Mouse (Mus musculus): ENCODE data around the gene Nkain4. TPM values are rescaled to one million over a fixed set of nuclear protein-coding genes. Genes with fewer than 3 reads are reported as not detected.

Gene Nkain4
- polyA plus RNA-seq, 1 experiment: 3.7 TPM

DNA sequence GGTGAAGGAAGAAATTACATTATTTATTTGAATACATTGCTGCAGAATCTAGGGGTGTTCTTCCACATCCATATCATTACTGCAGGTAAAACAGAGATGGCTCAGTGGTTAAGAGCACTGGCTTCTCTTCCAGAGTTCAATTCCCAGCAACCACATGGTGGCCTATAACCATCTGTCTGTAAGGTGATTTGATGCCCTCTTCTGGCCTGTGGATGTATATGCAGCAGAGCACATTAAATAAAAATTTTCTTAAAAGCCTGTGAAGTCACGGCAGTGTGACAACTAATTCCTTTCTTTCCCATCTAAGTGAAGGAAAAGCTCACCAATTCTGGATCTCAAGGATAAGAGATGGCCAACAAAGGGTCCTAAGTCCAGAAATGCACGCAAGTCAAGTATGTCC, 52.4 kb downstream of the Nkain4 start:
- no peaks in the 10 kb centered on the region for H3K27me3 ChIP-seq (ENCODE audit: control insufficient read depth, insufficient read depth, low read length)
- no peak for TF ChIP-seq CTCF (IDR thresholded peaks at IDR 0.05; ENCODE audit: control insufficient read depth, insufficient read depth, insufficient replicate concordance, low read depth, low read length)
- no peak for TF ChIP-seq POLR2A (IDR thresholded peaks at IDR 0.05; ENCODE audit: control insufficient read depth, low read depth, low read length)
- no peak overlapping the region for H3K4me3 ChIP-seq (ENCODE audit: control insufficient read depth, low read depth, low read length)
- H3K4me1 ChIP-seq (ENCODE audit: control insufficient read depth, insufficient read depth, low read length): no peaks in the 10 kb centered on the region
- H3K27ac ChIP-seq (ENCODE audit: control insufficient read depth, insufficient read depth, low read depth, low read length): no peak overlapping the region
- H3K36me3 ChIP-seq (ENCODE audit: control insufficient read depth, insufficient read depth, low read length): no peaks in the 10 kb centered on the region; the same call in 1 of the 2 replicates

GRCm38 (mm10) chr2:180897857-180898256, 56.6 kb downstream of the Nkain4 start:
- no peak overlapping the region for H3K4me3 ChIP-seq (ENCODE audit: control insufficient read depth, low read depth, low read length)
- H3K27me3 ChIP-seq (ENCODE audit: control insufficient read depth, insufficient read depth, low read length): no peaks in the 10 kb centered on the region; the same call in 1 of the 2 replicates
- TF ChIP-seq POLR2A (IDR thresholded peaks at IDR 0.05; ENCODE audit: control insufficient read depth, low read depth, low read length) (no peak), CTCF (IDR thresholded peaks at IDR 0.05; ENCODE audit: control insufficient read depth, insufficient read depth, insufficient replicate concordance, low read depth, low read length) (no peak)
- H3K4me1 ChIP-seq (ENCODE audit: control insufficient read depth, insufficient read depth, low read length): peaks cover 16% of the 10 kb centered on the region
- no peak overlapping the region for H3K27ac ChIP-seq (ENCODE audit: control insufficient read depth, insufficient read depth, low read depth, low read length)
- no peaks in the 10 kb centered on the region for H3K36me3 ChIP-seq (ENCODE audit: control insufficient read depth, insufficient read depth, low read length)

DNA sequence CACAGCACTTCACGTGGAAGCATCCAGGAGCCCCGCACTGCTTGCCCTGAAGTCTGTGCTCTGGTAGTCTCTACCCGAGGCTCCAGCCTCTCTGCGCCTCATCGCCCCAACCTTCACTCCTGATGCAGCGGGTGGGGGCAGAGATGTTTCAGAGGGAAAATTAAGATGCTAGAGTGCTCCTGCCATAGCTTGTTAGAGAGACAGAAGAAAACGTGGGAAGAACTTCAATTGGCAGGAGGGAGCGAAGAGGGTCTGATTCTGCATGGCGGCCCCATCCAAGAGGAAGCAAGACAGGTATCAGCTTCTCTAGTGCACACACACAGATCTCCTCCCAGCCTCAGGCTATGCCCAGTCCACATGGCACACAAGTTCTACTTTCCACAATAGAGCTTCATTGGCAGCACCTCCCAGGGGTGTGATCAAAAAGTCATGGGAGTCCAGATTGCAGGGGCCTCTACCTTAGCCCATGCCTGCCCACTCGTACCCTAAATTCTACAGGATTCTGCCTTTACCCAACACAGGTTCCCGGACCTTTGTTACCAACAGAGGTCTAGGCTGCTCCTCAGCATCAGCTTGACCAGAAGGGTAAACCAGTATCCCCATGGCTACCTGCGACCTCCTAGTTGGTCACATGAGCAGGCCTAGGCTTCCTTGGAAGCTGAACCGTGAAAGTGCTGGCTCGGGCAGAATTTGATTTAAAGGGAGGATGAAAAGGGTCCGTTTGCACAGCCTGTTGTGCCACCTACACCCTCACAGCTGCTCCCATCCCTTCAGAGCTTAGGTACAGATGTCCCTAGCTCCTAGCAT, 57.5 kb downstream of the Nkain4 start:
- H3K4me1 ChIP-seq (ENCODE audit: control insufficient read depth, insufficient read depth, low read length): peaks cover 22% of the 10 kb centered on the region

DNA sequence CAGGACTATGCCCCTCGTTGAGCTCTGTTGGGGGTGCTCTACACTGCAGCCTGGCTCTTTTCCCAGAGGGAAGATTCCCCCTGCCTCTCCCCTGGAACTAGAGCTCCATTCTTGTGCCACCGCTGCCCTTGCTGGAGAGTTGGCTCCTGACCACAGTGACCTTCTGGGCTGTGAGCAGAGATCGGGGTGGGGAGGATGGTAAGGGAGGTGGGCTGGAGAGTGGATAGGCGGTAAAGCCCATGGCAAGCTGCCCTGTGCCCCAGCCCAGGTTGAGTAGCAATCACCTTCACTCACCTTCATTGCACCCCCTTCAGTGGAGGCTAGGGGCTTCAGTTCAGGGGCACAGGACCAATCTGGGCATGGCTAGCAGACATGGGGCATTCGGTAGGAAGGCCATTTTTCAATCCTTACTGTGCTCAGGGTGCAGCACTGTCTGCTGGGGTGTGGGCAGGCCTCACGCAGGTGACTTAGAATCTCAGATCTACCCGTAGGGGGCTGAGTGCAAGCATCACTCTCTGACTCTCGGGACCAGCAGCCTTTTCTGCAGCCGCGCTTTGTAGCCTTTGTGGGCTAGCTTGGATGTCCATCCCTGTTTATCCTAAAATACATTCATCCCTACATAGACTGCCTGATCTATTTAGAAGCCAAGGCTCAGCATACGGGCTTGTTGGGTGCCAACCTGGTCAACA, 58.5 kb downstream of the Nkain4 start:
- H3K4me1 ChIP-seq (ENCODE audit: control insufficient read depth, insufficient read depth, low read length): peaks cover 30% of the 10 kb centered on the region
- H3K27ac ChIP-seq (ENCODE audit: control insufficient read depth, insufficient read depth, low read depth, low read length): no peak overlapping the region
- no peaks in the 10 kb centered on the region for H3K36me3 ChIP-seq (ENCODE audit: control insufficient read depth, insufficient read depth, low read length)
- H3K27me3 ChIP-seq (ENCODE audit: control insufficient read depth, insufficient read depth, low read length): no peaks in the 10 kb centered on the region; the same call in 1 of the 2 replicates
- TF ChIP-seq POLR2A (IDR thresholded peaks at IDR 0.05; ENCODE audit: control insufficient read depth, low read depth, low read length) (no peak), CTCF (IDR thresholded peaks at IDR 0.05; ENCODE audit: control insufficient read depth, insufficient read depth, insufficient replicate concordance, low read depth, low read length) (no peak)
- H3K4me3 ChIP-seq (ENCODE audit: control insufficient read depth, low read depth, low read length): no peak overlapping the region

More for the DNA sequence above, 57.5 kb downstream of the Nkain4 start:
- Histone ChIP-seq H3K27me3 (ENCODE audit: control insufficient read depth, insufficient read depth, low read length) (no peaks in the 10 kb centered on the region; the same call in 1 of the 2 replicates), H3K36me3 (ENCODE audit: control insufficient read depth, insufficient read depth, low read length) (no peaks in the 10 kb centered on the region), H3K4me3 (ENCODE audit: control insufficient read depth, low read depth, low read length) (no peak overlapping the region), H3K27ac (ENCODE audit: control insufficient read depth, insufficient read depth, low read depth, low read length) (no peak overlapping the region)
- TF ChIP-seq CTCF (IDR thresholded peaks at IDR 0.05; ENCODE audit: control insufficient read depth, insufficient read depth, insufficient replicate concordance, low read depth, low read length): no peak
- TF ChIP-seq POLR2A (IDR thresholded peaks at IDR 0.05; ENCODE audit: control insufficient read depth, low read depth, low read length): no peak

GRCm38 (mm10) chr2:180895321-180895720, 59.2 kb downstream of the Nkain4 start:
- Histone ChIP-seq H3K4me3 (ENCODE audit: control insufficient read depth, low read depth, low read length) (no peak overlapping the region), H3K27ac (ENCODE audit: control insufficient read depth, insufficient read depth, low read depth, low read length) (no peak overlapping the region), H3K4me1 (ENCODE audit: control insufficient read depth, insufficient read depth, low read length) (peaks cover 36% of the 10 kb centered on the region), H3K27me3 (ENCODE audit: control insufficient read depth, insufficient read depth, low read length) (no peaks in the 10 kb centered on the region; the same call in 1 of the 2 replicates), H3K36me3 (ENCODE audit: control insufficient read depth, insufficient read depth, low read length) (no peaks in the 10 kb centered on the region)
- no peak for TF ChIP-seq CTCF (IDR thresholded peaks at IDR 0.05; ENCODE audit: control insufficient read depth, insufficient read depth, insufficient replicate concordance, low read depth, low read length)
- no peak for TF ChIP-seq POLR2A (IDR thresholded peaks at IDR 0.05; ENCODE audit: control insufficient read depth, low read depth, low read length)

- Histone ChIP-seq H3K36me3 (ENCODE audit: control insufficient read depth, insufficient read depth, low read length) (no peaks in the 10 kb centered on the region), H3K4me3 (ENCODE audit: control insufficient read depth, low read depth, low read length) (peak overlapping the region; percentile 62), H3K4me1 (ENCODE audit: control insufficient read depth, insufficient read depth, low read length) (peaks cover 38% of the 10 kb centered on the region), H3K27ac (ENCODE audit: control insufficient read depth, insufficient read depth, low read depth, low read length) (no peak overlapping the region), H3K27me3 (ENCODE audit: control insufficient read depth, insufficient read depth, low read length) (no peaks in the 10 kb centered on the region; the same call in 1 of the 2 replicates)
- TF ChIP-seq CTCF (IDR thresholded peaks at IDR 0.05; ENCODE audit: control insufficient read depth, insufficient read depth, insufficient replicate concordance, low read depth, low read length) (peak; percentile 61), POLR2A (IDR thresholded peaks at IDR 0.05; ENCODE audit: control insufficient read depth, low read depth, low read length) (no peak)
These were observed 59.8 kb downstream of the Nkain4 start for GRCm38 (mm10) chr2:180894734-180895133.

GRCm38 (mm10) chr2:180894029-180894623, 60.4 kb downstream of the Nkain4 start:
- Histone ChIP-seq H3K36me3 (ENCODE audit: control insufficient read depth, insufficient read depth, low read length) (no peaks in the 10 kb centered on the region), H3K4me3 (ENCODE audit: control insufficient read depth, low read depth, low read length) (peak overlapping the region; percentile 62), H3K27me3 (ENCODE audit: control insufficient read depth, insufficient read depth, low read length) (no peaks in the 10 kb centered on the region; the same call in 1 of the 2 replicates), H3K4me1 (ENCODE audit: control insufficient read depth, insufficient read depth, low read length) (peaks cover 38% of the 10 kb centered on the region), H3K27ac (ENCODE audit: control insufficient read depth, insufficient read depth, low read depth, low read length) (no peak overlapping the region)
- TF ChIP-seq CTCF (IDR thresholded peaks at IDR 0.05; ENCODE audit: control insufficient read depth, insufficient read depth, insufficient replicate concordance, low read depth, low read length) (no peak), POLR2A (IDR thresholded peaks at IDR 0.05; ENCODE audit: control insufficient read depth, low read depth, low read length) (no peak)

All from testis, adult 2 months (tissue).